Mouse (Mus musculus): ENCODE results near the gene Usp7.

Gene Usp7

GRCm38 (mm10) chr16:8674165-8674564, 117.9 kb downstream of the Usp7 start:
- no peak for DNase-seq (ENCODE audit: low spot score in 2 of 2)

- DNase-seq (ENCODE audit: low spot score in 2 of 2), result no peak
Observed at GRCm38 (mm10) chr16:8673343-8673742, 118.8 kb downstream of the Usp7 start.

- DNase-seq (ENCODE audit: low spot score in 2 of 2), result no peak
Observed at GRCm38 (mm10) chr16:8672811-8673210, 119.3 kb downstream of the Usp7 start.

GRCm38 (mm10) chr16:8672350-8672687, 119.8 kb downstream of the Usp7 start:
- no peak for DNase-seq (ENCODE audit: low spot score in 2 of 2)

GRCm38 (mm10) chr16:8671551-8672349, 120.4 kb downstream of the Usp7 start, which contains the start of gene Carhsp1:
TSS of gene Carhsp1 (minus strand) at chr16:8672155.
- peak; percentile 68 to 79 for DNase-seq (ENCODE audit: low spot score in 2 of 2)

GRCm38 (mm10) chr16:8670041-8671035, 121.8 kb downstream of the Usp7 start:
- no peak for DNase-seq (ENCODE audit: low spot score in 2 of 2)

- DNase-seq (ENCODE audit: low spot score in 2 of 2), result no peak
Observed at GRCm38 (mm10) chr16:8669432-8669831, 122.7 kb downstream of the Usp7 start.

GRCm38 (mm10) chr16:8668386-8668785, 123.7 kb downstream of the Usp7 start:
- DNase-seq (ENCODE audit: low spot score in 2 of 2), result no peak

GRCm38 (mm10) chr16:8667814-8668213, 124.3 kb downstream of the Usp7 start:
- no peak for DNase-seq (ENCODE audit: low spot score in 2 of 2)

- no peak for DNase-seq (ENCODE audit: low spot score in 2 of 2)
Observed at GRCm38 (mm10) chr16:8667261-8667660, 124.8 kb downstream of the Usp7 start.

GRCm38 (mm10) chr16:8666452-8666851, 125.7 kb downstream of the Usp7 start:
- no peak for DNase-seq (ENCODE audit: low spot score in 2 of 2)

- no peak for DNase-seq (ENCODE audit: low spot score in 2 of 2)
Observed at GRCm38 (mm10) chr16:8665367-8665766, 126.7 kb downstream of the Usp7 start.

- DNase-seq (ENCODE audit: low spot score in 2 of 2), result no peak
Observed at GRCm38 (mm10) chr16:8663606-8664539, 128.2 kb downstream of the Usp7 start.

- no peak for DNase-seq (ENCODE audit: low spot score in 2 of 2)
Observed at GRCm38 (mm10) chr16:8663022-8663421, 129.1 kb downstream of the Usp7 start.

- no peak for DNase-seq (ENCODE audit: low spot score in 2 of 2)
Observed at GRCm38 (mm10) chr16:8658764-8659163, 133.3 kb downstream of the Usp7 start.

- DNase-seq (ENCODE audit: low spot score in 2 of 2), result no peak
Observed at GRCm38 (mm10) chr16:8658349-8658748, 133.8 kb downstream of the Usp7 start.

GRCm38 (mm10) chr16:8656256-8656655, 135.9 kb downstream of the Usp7 start:
- DNase-seq (ENCODE audit: low spot score in 2 of 2), result no peak

- DNase-seq (ENCODE audit: low spot score in 2 of 2), result no peak
Observed at GRCm38 (mm10) chr16:8655599-8655998, 136.5 kb downstream of the Usp7 start.

GRCm38 (mm10) chr16:8655108-8655507, 137.0 kb downstream of the Usp7 start:
- DNase-seq (ENCODE audit: low spot score in 2 of 2), result no peak

GRCm38 (mm10) chr16:8650007-8650406, 142.1 kb downstream of the Usp7 start:
- no peak for DNase-seq (ENCODE audit: low spot score in 2 of 2)

- DNase-seq (ENCODE audit: low spot score in 2 of 2), result no peak
Observed at GRCm38 (mm10) chr16:8645546-8645945, 146.6 kb downstream of the Usp7 start.

All from frontal cortex, postnatal 36 days (tissue).